Mouse (Mus musculus) CH12.LX (cell line): ENCODE measurements at regions not wholly inside any gene's neighbourhood (a gene's known extent, or its start where the extent isn't known, plus 50 kb on each side); places are given as distances from the start of the nearest gene placed in this dataset.

Experiments
- DNase-seq: peaks from one replicate; pipeline ENCODE4 v3.0.0-alpha.2; 2013; ENCODE audit errors: extremely low read depth
- H3K27ac ChIP-seq: 2 replicates; pipeline ENCODE4 v1.5.1; 2012; ENCODE audit warnings: low read depth, mild to moderate bottlenecking, control low read depth, moderate library complexity; ENCODE audit not compliant: insufficient read depth
- H3K27me3 ChIP-seq: replicated peaks from 2 replicates; pipeline ENCODE3; 2012; ENCODE audit warnings: inconsistent platforms
- H3K36me3 ChIP-seq, 2 experiments: replicated peaks in 1 of 2; 2 replicates each; pipeline versions ENCODE3 to v1.6.1; 2012; ENCODE audit warnings: inconsistent platforms in 1 of 2, low read length in 1 of 2, mild to moderate bottlenecking in 1 of 2, mixed read lengths in 1 of 2, moderate library complexity in 1 of 2; ENCODE audit not compliant: control insufficient read depth in 1 of 2, insufficient read depth in 1 of 2
- H3K4me1 ChIP-seq, 2 experiments: 2 replicates each; pipeline ENCODE4 v1.6.1; 2012; ENCODE audit warnings: inconsistent platforms in 1 of 2, moderate library complexity in 1 of 2; ENCODE audit not compliant: insufficient read depth in 2 of 2, control insufficient read depth in 1 of 2
- H3K4me2 ChIP-seq: 2 replicates; pipeline ENCODE4 v1.6.1; 2012; ENCODE audit warnings: low read depth, mild to moderate bottlenecking, control low read depth; ENCODE audit not compliant: poor library complexity, insufficient read depth, severe bottlenecking
- H3K4me3 ChIP-seq, 3 experiments: fragments of 150-350 bp in 1 of 3; sonication (generic) in 1 of 3; replicated peaks in 1 of 3; 2 replicates each; pipeline versions ENCODE3 to v1.5.1; 2011 to 2012; ENCODE audit warnings: low read depth in 2 of 3, low read length in 2 of 3, mild to moderate bottlenecking in 2 of 3, moderate library complexity in 2 of 3, control low read depth in 1 of 3, improper control_type of control experiment in 1 of 3, inconsistent platforms in 1 of 3, mixed read lengths in 1 of 3; ENCODE audit not compliant: poor library complexity in 1 of 3
- H3K79me2 ChIP-seq: replicated peaks from 2 replicates; pipeline ENCODE4 v1.6.1; 2012; ENCODE audit warnings: mild to moderate bottlenecking, moderate library complexity; ENCODE audit not compliant: control insufficient read depth, poor library complexity, insufficient read depth, severe bottlenecking; ENCODE audit errors: extremely low read depth
- H3K9ac ChIP-seq: 2 replicates; pipeline ENCODE4 v1.6.1; 2012; ENCODE audit warnings: low read depth, mild to moderate bottlenecking, control low read depth, moderate library complexity; ENCODE audit not compliant: insufficient read depth
- H3K9me3 ChIP-seq: replicated peaks from 2 replicates; pipeline ENCODE3; 2012; ENCODE audit warnings: low read length, inconsistent platforms, mixed read lengths
- CHD1 ChIP-seq: IDR thresholded peaks from 2 replicates; pipeline ENCODE4 v1.6.1; 2012; ENCODE audit warnings: low read depth, low read length, improper control_type of control experiment, inconsistent platforms
- CHD2 ChIP-seq: IDR thresholded peaks from 2 replicates; pipeline ENCODE4 v1.6.1; 2011; ENCODE audit warnings: low read length, improper control_type of control experiment
- CTCF ChIP-seq, 2 experiments: IDR thresholded peaks in 1 of 2; conservative IDR thresholded peaks in 1 of 2; 2 replicates each; pipeline ENCODE4 v1.5.1; 2011 to 2012; ENCODE audit warnings: low read depth in 2 of 2, low read length in 2 of 2, improper control_type of control experiment in 1 of 2, inconsistent platforms in 1 of 2, mild to moderate bottlenecking in 1 of 2, moderate library complexity in 1 of 2
- E2F4 ChIP-seq: IDR thresholded peaks from 2 replicates; pipeline ENCODE4 v1.6.1; 2011; ENCODE audit warnings: low read depth, low read length, improper control_type of control experiment; ENCODE audit not compliant: insufficient replicate concordance
- ELF1 ChIP-seq: IDR thresholded peaks from 2 replicates; pipeline ENCODE4 v1.6.1; 2014; ENCODE audit warnings: low read depth, mild to moderate bottlenecking, inconsistent platforms, low read length, improper control_type of control experiment
- GABPA ChIP-seq: IDR thresholded peaks from 2 replicates; pipeline ENCODE4 v1.6.1; 2012; ENCODE audit warnings: low read depth, low read length, improper control_type of control experiment, inconsistent platforms; ENCODE audit not compliant: insufficient replicate concordance
- HCFC1 ChIP-seq: IDR thresholded peaks from 2 replicates; pipeline ENCODE4 v1.6.1; 2012; ENCODE audit warnings: low read depth, mild to moderate bottlenecking, inconsistent platforms, low read length, improper control_type of control experiment
- KAT2A ChIP-seq: IDR thresholded peaks from 2 replicates; pipeline ENCODE4 v1.6.1; 2012; ENCODE audit warnings: low read length, improper control_type of control experiment, inconsistent platforms; ENCODE audit not compliant: insufficient replicate concordance
- MAZ ChIP-seq: IDR thresholded peaks from 2 replicates; pipeline ENCODE4 v1.6.1; 2012; ENCODE audit warnings: low read depth, mild to moderate bottlenecking, inconsistent platforms, low read length, improper control_type of control experiment, moderate library complexity
- MEF2A ChIP-seq: IDR thresholded peaks from 2 replicates; pipeline ENCODE4 v1.6.1; 2014; ENCODE audit warnings: low read depth, mild to moderate bottlenecking, inconsistent platforms, low read length, improper control_type of control experiment, borderline replicate concordance
- NELFE ChIP-seq: IDR thresholded peaks from 2 replicates; pipeline ENCODE4 v1.6.1; 2011; ENCODE audit warnings: low read depth, low read length, improper control_type of control experiment
- PAX5 ChIP-seq: IDR thresholded peaks from 2 replicates; pipeline ENCODE4 v1.6.1; 2012; ENCODE audit warnings: low read length, inconsistent platforms, mixed read lengths
- RAD21 ChIP-seq: IDR thresholded peaks from 2 replicates; pipeline ENCODE4 v1.6.1; 2011; ENCODE audit warnings: low read depth, mild to moderate bottlenecking, low read length, improper control_type of control experiment, moderate library complexity
- SIN3A ChIP-seq: IDR thresholded peaks from 2 replicates; pipeline ENCODE4 v1.6.1; 2012; ENCODE audit warnings: low read length, improper control_type of control experiment, inconsistent platforms
- TBP ChIP-seq: conservative IDR thresholded peaks from 2 replicates; pipeline ENCODE4 v1.6.1; 2011; ENCODE audit warnings: low read depth, low read length, improper control_type of control experiment
- UBTF ChIP-seq: IDR thresholded peaks from 2 replicates; pipeline ENCODE4 v1.6.1; 2012; ENCODE audit warnings: low read depth, mild to moderate bottlenecking, inconsistent platforms, low read length, improper control_type of control experiment, moderate library complexity
- USF1 ChIP-seq: IDR thresholded peaks from 2 replicates; pipeline ENCODE4 v1.6.1; 2014; ENCODE audit warnings: low read depth, mild to moderate bottlenecking, inconsistent platforms, low read length, improper control_type of control experiment
- USF2 ChIP-seq: conservative IDR thresholded peaks from 2 replicates; pipeline ENCODE4 v1.6.1; 2011; ENCODE audit warnings: low read depth, low read length, improper control_type of control experiment
- ZC3H11A ChIP-seq: IDR thresholded peaks from 2 replicates; pipeline ENCODE4 v1.6.1; 2012; ENCODE audit warnings: low read depth, mild to moderate bottlenecking, inconsistent platforms, low read length, improper control_type of control experiment
- ZNF384 ChIP-seq: IDR thresholded peaks from 2 replicates; pipeline ENCODE4 v1.6.1; 2012; ENCODE audit warnings: low read depth, low read length, improper control_type of control experiment, inconsistent platforms
- dilution Hi-C: fragments of 300-500 bp; cut with MboI; formaldehyde crosslinking; loops from 2 replicates; pipeline ENCODE4 v1.14.3; 2020; ENCODE audit warnings: low sequenced_read_pairs; ENCODE audit not compliant: extremely low pct_unique_long_range_greater_than_20kb, extremely low pct_ligation_motif_present
- in situ Hi-C: fragments of 300-500 bp; cut with MboI; formaldehyde crosslinking; loops from 3 replicates; pipeline ENCODE4 v1.14.3; 2019; ENCODE audit warnings: low sequenced_read_pairs, low pct_ligation_motif_present, low pct_unique_long_range_greater_than_20kb, mixed read lengths

GRCm38 (mm10) chr3:148136791-148137251 is 853.5 kb downstream of the Adgrl2 start:
- dilution Hi-C loops = no loop called here

GRCm38 (mm10) chr3:148134646-148135045 is 855.7 kb downstream of the Adgrl2 start:
- no peaks in the 10 kb centered on the region for H3K36me3 ChIP-seq
- H3K9me3 ChIP-seq = no peaks in the 10 kb centered on the region
- H3K9ac ChIP-seq = no peak overlapping the region
- no peak overlapping the region for H3K4me2 ChIP-seq
- peaks cover 0 to 9% of the 10 kb centered on the region in 2 experiments; a peak in 1 of 4 replicates for H3K4me1 ChIP-seq
- no peak overlapping the region for H3K27ac ChIP-seq
- no peak for DNase-seq
- no peaks in the 10 kb centered on the region for H3K79me2 ChIP-seq
- dilution Hi-C loops = no loop called here
- no peak for TF ChIP-seq MAZ
- no peak for TF ChIP-seq CTCF (conservative IDR thresholded peaks at IDR 0.05 in 1 of 2, IDR thresholded peaks at IDR 0.05 in 1 of 2; ENCODE audit: low read depth in 2 of 2, low read length in 2 of 2)
- TF ChIP-seq UBTF = no peak
- TF ChIP-seq CHD1 = no peak
- TF ChIP-seq HCFC1 = no peak
- no peak for TF ChIP-seq USF2
- TF ChIP-seq PAX5 = no peak
- TF ChIP-seq ELF1 = no peak
- no peak for TF ChIP-seq NELFE
- TF ChIP-seq, all 38 proteins: peak for 0
- in situ Hi-C loops = no loop called here
- Histone ChIP-seq H3K4me3 (no peak overlapping the region), H3K27me3 (no peaks in the 10 kb centered on the region)

More at GRCm38 (mm10) chr3:148136791-148137251, 853.5 kb downstream of the Adgrl2 start:
- no peaks in the 10 kb centered on the region for H3K36me3 ChIP-seq
- H3K4me3 ChIP-seq = no peak overlapping the region
- no peaks in the 10 kb centered on the region for H3K9me3 ChIP-seq
- H3K4me1 ChIP-seq = peaks cover 0 to 9% of the 10 kb centered on the region in 2 experiments; a peak in 1 of 4 replicates
- H3K27me3 ChIP-seq = no peaks in the 10 kb centered on the region
- H3K79me2 ChIP-seq = no peaks in the 10 kb centered on the region
- no peak overlapping the region for H3K4me2 ChIP-seq
- TF ChIP-seq RAD21 (no peak), TBP (no peak), MAZ (no peak), KAT2A (no peak), ZNF384 (no peak), GABPA (no peak), ZC3H11A (no peak), USF2 (no peak), USF1 (no peak), E2F4 (no peak), MEF2A (no peak), UBTF (no peak), CHD2 (no peak), SIN3A (no peak), CHD1 (no peak)
- TF ChIP-seq, all 38 proteins: peak for 0
- H3K9ac ChIP-seq = no peak overlapping the region
- no peak overlapping the region for H3K27ac ChIP-seq
- in situ Hi-C loops = no loop called here
- no peak for DNase-seq
